Comparison of ENCODE assay signal across 8 mouse cellular contexts in genomic region chr7:45522194-45522752, GRCm38 (mm10). TPM values are rescaled to one million over a fixed set of nuclear protein-coding genes. Genes with fewer than 3 reads are reported as not detected.
DNase-seq lines count a peak whose midpoint lies in the region; ATAC-seq and TF ChIP-seq lines count a peak whose summit lies in the region.

No protein-coding gene starts in this region.

- H3K4me1 ChIP-seq in kidney, embryonic 16.5 days (ENCODE audit: insufficient read depth, low read length), result peaks cover 35% of the 10 kb centered on the region
- no peaks in the 10 kb centered on the region for H3K4me1 ChIP-seq in embryonic facial prominence, embryonic 11.5 days (ENCODE audit: control insufficient read depth, insufficient read depth, low read length)
- H3K4me1 ChIP-seq in hindbrain, embryonic 16.5 days (ENCODE audit: control insufficient read depth, insufficient read depth, low read depth, low read length), result peaks cover 25% of the 10 kb centered on the region
- peaks cover 8% of the 10 kb centered on the region; the same call in 1 of the 2 replicates for H3K4me1 ChIP-seq in midbrain, postnatal 0 days (ENCODE audit: insufficient read depth, low read length)

- peak overlapping the region; percentile 52 for H3K4me2 ChIP-seq in kidney, embryonic 16.5 days (replicated peaks; ENCODE audit: low read depth, low read length)
- H3K4me2 ChIP-seq in embryonic facial prominence, embryonic 11.5 days (ENCODE audit: low read depth, low read length), result peak overlapping the region; percentile 50
- peak overlapping the region; percentile 61 for H3K4me2 ChIP-seq in hindbrain, embryonic 16.5 days (ENCODE audit: low read length)
- peak overlapping the region; percentile 48 for H3K4me2 ChIP-seq in midbrain, postnatal 0 days (ENCODE audit: low read depth, low read length, poor library complexity, severe bottlenecking)

- ATAC-seq in kidney, embryonic 16.5 days (ENCODE audit: low FRiP score, low TSS enrichment), result no peak
- no peak for ATAC-seq in embryonic facial prominence, embryonic 11.5 days (replicated peaks; ENCODE audit: insufficient number of reproducible peaks, low FRiP score, low TSS enrichment, low read depth)
- ATAC-seq in hindbrain, embryonic 16.5 days, result no peak
- ATAC-seq in midbrain, postnatal 0 days (ENCODE audit: low FRiP score), result no peak

- no peaks in the 10 kb centered on the region for H3K27me3 ChIP-seq in kidney, embryonic 16.5 days (ENCODE audit: insufficient read depth, low read length)
- no peaks in the 10 kb centered on the region for H3K27me3 ChIP-seq in embryonic facial prominence, embryonic 11.5 days (ENCODE audit: control insufficient read depth, insufficient read depth, low read length)
- no peaks in the 10 kb centered on the region for H3K27me3 ChIP-seq in hindbrain, embryonic 16.5 days (replicated peaks; ENCODE audit: control insufficient read depth, insufficient read depth, low read length)
- no peaks in the 10 kb centered on the region for H3K27me3 ChIP-seq in midbrain, postnatal 0 days (ENCODE audit: insufficient read depth, low read length)

- intact Hi-C loops in left cerebral cortex, postnatal 36 days (cut with DNase I), result no loop called here

- H3K9ac ChIP-seq in kidney, embryonic 16.5 days (replicated peaks; ENCODE audit: low read length), result peak overlapping the region; percentile 74; the same call in 1 of the 2 replicates
- peak overlapping the region; percentile 13; the same call in 1 of the 2 replicates for H3K9ac ChIP-seq in embryonic facial prominence, embryonic 11.5 days (replicated peaks; ENCODE audit: low read length)
- peak overlapping the region; percentile 75 for H3K9ac ChIP-seq in hindbrain, embryonic 16.5 days (ENCODE audit: low read depth, low read length)
- no peak overlapping the region; the same call in 1 of the 2 replicates for H3K9ac ChIP-seq in midbrain, postnatal 0 days (replicated peaks; ENCODE audit: low read length, poor library complexity, severe bottlenecking)

- WGBS in kidney, embryonic 16.5 days, result 55% methylated on average over 16 of the region's 16 CpGs
- 53% methylated on average over 16 of the region's 16 CpGs for WGBS in embryonic facial prominence, embryonic 11.5 days
- WGBS in hindbrain, embryonic 16.5 days, result 57% methylated on average over 16 of the region's 16 CpGs
- WGBS in midbrain, postnatal 0 days, result 52% methylated on average over 16 of the region's 16 CpGs

- H3K36me3 ChIP-seq in kidney, embryonic 16.5 days (ENCODE audit: insufficient read depth, low read length), result no peaks in the 10 kb centered on the region
- H3K36me3 ChIP-seq in embryonic facial prominence, embryonic 11.5 days (replicated peaks; ENCODE audit: control insufficient read depth, insufficient read depth, low read depth, low read length), result no peaks in the 10 kb centered on the region
- H3K36me3 ChIP-seq in hindbrain, embryonic 16.5 days (ENCODE audit: control insufficient read depth, insufficient read depth, low read length), result peaks cover 2% of the 10 kb centered on the region; the same call in 1 of the 2 replicates
- no peaks in the 10 kb centered on the region for H3K36me3 ChIP-seq in midbrain, postnatal 0 days (ENCODE audit: insufficient read depth, low read length)

- H3K9me3 ChIP-seq in kidney, embryonic 16.5 days (ENCODE audit: low read length), result no peaks in the 10 kb centered on the region
- no peaks in the 10 kb centered on the region for H3K9me3 ChIP-seq in embryonic facial prominence, embryonic 11.5 days (replicated peaks; ENCODE audit: control insufficient read depth, low read length)
- H3K9me3 ChIP-seq in hindbrain, embryonic 16.5 days (ENCODE audit: control insufficient read depth, low read length), result no peaks in the 10 kb centered on the region
- no peaks in the 10 kb centered on the region for H3K9me3 ChIP-seq in midbrain, postnatal 0 days (ENCODE audit: low read length)

- peak overlapping the region; percentile 61 for H3K4me3 ChIP-seq in kidney, embryonic 16.5 days (ENCODE audit: low read length)
- H3K4me3 ChIP-seq in embryonic facial prominence, embryonic 11.5 days (ENCODE audit: low read depth, low read length), result peak overlapping the region; percentile 44
- H3K4me3 ChIP-seq in hindbrain, embryonic 16.5 days (ENCODE audit: low read length), result peak overlapping the region; percentile 56
- peak overlapping the region; percentile 42 for H3K4me3 ChIP-seq in midbrain, postnatal 0 days (ENCODE audit: low read depth, low read length)

- 0 out of 2 replicates have a peak overlapping the region, but pooled peaks have one; percentile 13 for H3K27ac ChIP-seq in kidney, embryonic 16.5 days (ENCODE audit: low read length)
- H3K27ac ChIP-seq in embryonic facial prominence, embryonic 11.5 days (replicated peaks; ENCODE audit: low read depth, low read length), result no peak overlapping the region
- H3K27ac ChIP-seq in hindbrain, embryonic 16.5 days (ENCODE audit: low read depth, low read length), result peak overlapping the region; percentile 85; the same call in 1 of the 2 replicates
- H3K27ac ChIP-seq in midbrain, postnatal 0 days (ENCODE audit: low read depth, low read length), result peak overlapping the region; percentile 72

- DNase-seq in kidney, adult 8-10 months, result no peak
- DNase-seq in embryonic facial prominence, embryonic 11.5 days (ENCODE audit: low spot score), result no peak
- DNase-seq in midbrain, postnatal 0 days (ENCODE audit: low spot score), result no peak
- DNase-seq in retina, embryonic 14.5 days (ENCODE audit: low spot score), result no peak
- DNase-seq in layer of hippocampus, adult 9-11 months, result no peak
- DNase-seq in left cerebral cortex, postnatal 36 days (ENCODE audit: low spot score in 2 of 2), result no peak

- no peak for TF ChIP-seq CTCF in midbrain, postnatal 0 days (IDR thresholded peaks at IDR 0.05)

RNA-seq across cellular contexts. Expression of gene Ppp1r15a, which starts 3.8 kb away (rescaled TPM):
- polyA plus RNA-seq in kidney, embryonic 16.5 days (2015; fragmentation: Nextera tagmentation; extraction: Ambion mirVana), result 24.3 and 24.8 TPM in 2 replicates
- polyA plus RNA-seq in embryonic facial prominence, embryonic 11.5 days (2014; fragmentation: Nextera tagmentation; extraction: Ambion mirVana), result 19.8 and 20.3 TPM in 2 replicates
- polyA plus RNA-seq in hindbrain, embryonic 16.5 days (2015; fragmentation: Nextera tagmentation; extraction: Ambion mirVana), result 17.5 and 18.2 TPM in 2 replicates
- total RNA-seq in midbrain, postnatal 0 days (2014; rRNA removed), result 17.2 and 17.4 TPM in 2 replicates
- 18.7 and 18.8 TPM in 2 replicates for polyA plus RNA-seq in midbrain, postnatal 0 days (2015; fragmentation: Nextera tagmentation; extraction: Ambion mirVana)
- total RNA-seq in left cerebral cortex, postnatal 36 days (2021), result 10 to 100 TPM; 24.2 to 31.3 TPM

RNA-seq across cellular contexts. Expression of gene Plekha4, which starts 3.9 kb away (rescaled TPM):
- 4.4 and 5.3 TPM in 2 replicates for polyA plus RNA-seq in kidney, embryonic 16.5 days (2015; fragmentation: Nextera tagmentation; extraction: Ambion mirVana)
- polyA plus RNA-seq in embryonic facial prominence, embryonic 11.5 days (2014; fragmentation: Nextera tagmentation; extraction: Ambion mirVana), result 0.62 and 1.3 TPM in 2 replicates
- polyA plus RNA-seq in hindbrain, embryonic 16.5 days (2015; fragmentation: Nextera tagmentation; extraction: Ambion mirVana), result 2.2 and 3.1 TPM in 2 replicates
- total RNA-seq in midbrain, postnatal 0 days (2014; rRNA removed), result 2.0 and 2.1 TPM in 2 replicates
- 1.2 and 1.6 TPM in 2 replicates for polyA plus RNA-seq in midbrain, postnatal 0 days (2015; fragmentation: Nextera tagmentation; extraction: Ambion mirVana)
- total RNA-seq in left cerebral cortex, postnatal 36 days (2021), result 1 to 10 TPM; 3.7 to 5.2 TPM

RNA-seq across cellular contexts. Expression of gene Nucb1, which starts 12.1 kb away (rescaled TPM):
- polyA plus RNA-seq in kidney, embryonic 16.5 days (2015; fragmentation: Nextera tagmentation; extraction: Ambion mirVana), result 295 and 299 TPM in 2 replicates
- 96.7 and 107 TPM in 2 replicates for polyA plus RNA-seq in embryonic facial prominence, embryonic 11.5 days (2014; fragmentation: Nextera tagmentation; extraction: Ambion mirVana)
- polyA plus RNA-seq in hindbrain, embryonic 16.5 days (2015; fragmentation: Nextera tagmentation; extraction: Ambion mirVana), result 141 and 151 TPM in 2 replicates
- total RNA-seq in midbrain, postnatal 0 days (2014; rRNA removed), result 92.2 and 137 TPM in 2 replicates
- polyA plus RNA-seq in midbrain, postnatal 0 days (2015; fragmentation: Nextera tagmentation; extraction: Ambion mirVana), result 137 and 144 TPM in 2 replicates
- 10 to 100 TPM; 96.8 to 98.9 TPM for total RNA-seq in left cerebral cortex, postnatal 36 days (2021)

RNA-seq across cellular contexts. Expression of gene Hsd17b14, which starts 32.4 kb away (rescaled TPM):
- 13.5 and 15.5 TPM in 2 replicates for polyA plus RNA-seq in kidney, embryonic 16.5 days (2015; fragmentation: Nextera tagmentation; extraction: Ambion mirVana)
- polyA plus RNA-seq in embryonic facial prominence, embryonic 11.5 days (2014; fragmentation: Nextera tagmentation; extraction: Ambion mirVana), result 0.53 and 0.68 TPM in 2 replicates
- 0.43 and 0.80 TPM in 2 replicates for polyA plus RNA-seq in hindbrain, embryonic 16.5 days (2015; fragmentation: Nextera tagmentation; extraction: Ambion mirVana)
- total RNA-seq in midbrain, postnatal 0 days (2014; rRNA removed), result not detected in 2 replicates
- 0.15 and 0.20 TPM in 2 replicates for polyA plus RNA-seq in midbrain, postnatal 0 days (2015; fragmentation: Nextera tagmentation; extraction: Ambion mirVana)
- total RNA-seq in left cerebral cortex, postnatal 36 days (2021), result under 1 TPM in 1 of 2 experiments, not detected in 1; 0.39 TPM

RNA-seq across cellular contexts. Expression of gene Dhdh, which starts 33.7 kb away (rescaled TPM):
- polyA plus RNA-seq in kidney, embryonic 16.5 days (2015; fragmentation: Nextera tagmentation; extraction: Ambion mirVana), result 2.4 and 3.3 TPM in 2 replicates
- 2.6 and 3.1 TPM in 2 replicates for polyA plus RNA-seq in embryonic facial prominence, embryonic 11.5 days (2014; fragmentation: Nextera tagmentation; extraction: Ambion mirVana)
- 4.0 and 4.3 TPM in 2 replicates for polyA plus RNA-seq in hindbrain, embryonic 16.5 days (2015; fragmentation: Nextera tagmentation; extraction: Ambion mirVana)
- 4.3 TPM in 2 replicates for total RNA-seq in midbrain, postnatal 0 days (2014; rRNA removed)
- polyA plus RNA-seq in midbrain, postnatal 0 days (2015; fragmentation: Nextera tagmentation; extraction: Ambion mirVana), result 5.5 and 6.1 TPM in 2 replicates
- 1 to 10 TPM; 4.0 to 4.8 TPM for total RNA-seq in left cerebral cortex, postnatal 36 days (2021)
